Mouse (Mus musculus): ENCODE measurements around the gene Dtnbp1. TPM values are rescaled to one million over a fixed set of nuclear protein-coding genes. Genes with fewer than 3 reads are reported as not detected.

Dtnbp1 gene
- polyA plus RNA-seq, 1 experiment from 2014 or later: 133 TPM

GRCm38 (mm10) chr13:44943618-44944017 lies 58.3 kb downstream of the Dtnbp1 start:
- WGBS: 66% methylated on average over 2 of the region's 2 CpGs
- peaks cover 22% of the 10 kb centered on the region for H3K4me1 ChIP-seq (ENCODE audit: control insufficient read depth, insufficient read depth, low read depth, low read length)

GRCm38 (mm10) chr13:44939326-44940035 lies 62.5 kb downstream of the Dtnbp1 start:
- Histone ChIP-seq H3K4me1 (ENCODE audit: control insufficient read depth, insufficient read depth, low read depth, low read length) (peaks cover 8% of the 10 kb centered on the region), H3K27ac (ENCODE audit: low read depth, low read length) (no peak overlapping the region), H3K9ac (ENCODE audit: low read depth, low read length) (no peak overlapping the region), H3K4me3 (ENCODE audit: low read length) (no peak overlapping the region), H3K4me2 (ENCODE audit: low read length) (no peak overlapping the region), H3K27me3 (replicated peaks; ENCODE audit: control insufficient read depth, insufficient read depth, low read length) (no peaks in the 10 kb centered on the region), H3K36me3 (ENCODE audit: control insufficient read depth, insufficient read depth, low read length) (no peaks in the 10 kb centered on the region), H3K9me3 (ENCODE audit: control insufficient read depth, low read length) (no peaks in the 10 kb centered on the region)
- 74% methylated on average over 8 of the region's 8 CpGs for WGBS
- ATAC-seq: no peak

More at GRCm38 (mm10) chr13:44943618-44944017, 58.3 kb downstream of the Dtnbp1 start:
- no peak overlapping the region for H3K4me3 ChIP-seq (ENCODE audit: low read length)
- ATAC-seq: no peak
- H3K4me2 ChIP-seq (ENCODE audit: low read length): no peak overlapping the region
- H3K27ac ChIP-seq (ENCODE audit: low read depth, low read length): no peak overlapping the region
- H3K36me3 ChIP-seq (ENCODE audit: control insufficient read depth, insufficient read depth, low read length): no peaks in the 10 kb centered on the region
- no peaks in the 10 kb centered on the region for H3K27me3 ChIP-seq (replicated peaks; ENCODE audit: control insufficient read depth, insufficient read depth, low read length)
- no peaks in the 10 kb centered on the region for H3K9me3 ChIP-seq (ENCODE audit: control insufficient read depth, low read length)
- H3K9ac ChIP-seq (ENCODE audit: low read depth, low read length): no peak overlapping the region

- ATAC-seq: no peak
- Histone ChIP-seq H3K4me3 (ENCODE audit: low read length) (no peak overlapping the region), H3K9ac (ENCODE audit: low read depth, low read length) (no peak overlapping the region), H3K27ac (ENCODE audit: low read depth, low read length) (no peak overlapping the region), H3K27me3 (replicated peaks; ENCODE audit: control insufficient read depth, insufficient read depth, low read length) (no peaks in the 10 kb centered on the region), H3K4me2 (ENCODE audit: low read length) (no peak overlapping the region), H3K4me1 (ENCODE audit: control insufficient read depth, insufficient read depth, low read depth, low read length) (peaks cover 17% of the 10 kb centered on the region), H3K36me3 (ENCODE audit: control insufficient read depth, insufficient read depth, low read length) (no peaks in the 10 kb centered on the region), H3K9me3 (ENCODE audit: control insufficient read depth, low read length) (no peaks in the 10 kb centered on the region)
- 93% methylated on average over 3 of the region's 3 CpGs for WGBS
Observed at GRCm38 (mm10) chr13:44937681-44938080, 64.3 kb downstream of the Dtnbp1 start.

GRCm38 (mm10) chr13:44933575-44933974 lies 68.4 kb downstream of the Dtnbp1 start:
- no peaks in the 10 kb centered on the region for H3K27me3 ChIP-seq (replicated peaks; ENCODE audit: control insufficient read depth, insufficient read depth, low read length)
- no peaks in the 10 kb centered on the region for H3K36me3 ChIP-seq (ENCODE audit: control insufficient read depth, insufficient read depth, low read length)
- no peak overlapping the region for H3K9ac ChIP-seq (ENCODE audit: low read depth, low read length)
- H3K9me3 ChIP-seq (ENCODE audit: control insufficient read depth, low read length): no peaks in the 10 kb centered on the region
- 0 out of 2 replicates have a peak, but pooled peaks have one; percentile 18 for ATAC-seq
- H3K4me1 ChIP-seq (ENCODE audit: control insufficient read depth, insufficient read depth, low read depth, low read length): peaks cover 18% of the 10 kb centered on the region
- H3K4me2 ChIP-seq (ENCODE audit: low read length): no peak overlapping the region
- no peak overlapping the region for H3K4me3 ChIP-seq (ENCODE audit: low read length)
- H3K27ac ChIP-seq (ENCODE audit: low read depth, low read length): no peak overlapping the region
- 32% methylated on average over 7 of the region's 7 CpGs for WGBS

- Histone ChIP-seq H3K4me1 (ENCODE audit: control insufficient read depth, insufficient read depth, low read depth, low read length) (peaks cover 18% of the 10 kb centered on the region), H3K36me3 (ENCODE audit: control insufficient read depth, insufficient read depth, low read length) (no peaks in the 10 kb centered on the region), H3K9ac (ENCODE audit: low read depth, low read length) (no peak overlapping the region), H3K9me3 (ENCODE audit: control insufficient read depth, low read length) (no peaks in the 10 kb centered on the region), H3K4me3 (ENCODE audit: low read length) (no peak overlapping the region), H3K4me2 (ENCODE audit: low read length) (no peak overlapping the region), H3K27me3 (replicated peaks; ENCODE audit: control insufficient read depth, insufficient read depth, low read length) (no peaks in the 10 kb centered on the region), H3K27ac (ENCODE audit: low read depth, low read length) (no peak overlapping the region)
- peak; percentile 49; the same call in 1 of the 2 replicates for ATAC-seq
- WGBS: 58% methylated on average over 18 of the region's 18 CpGs
Observed at GRCm38 (mm10) chr13:44932307-44933264, 69.4 kb downstream of the Dtnbp1 start.

- 95% methylated on average over 2 of the region's 2 CpGs for WGBS
- no peaks in the 10 kb centered on the region for H3K9me3 ChIP-seq (ENCODE audit: control insufficient read depth, low read length)
- ATAC-seq: no peak
- H3K27ac ChIP-seq (ENCODE audit: low read depth, low read length): no peak overlapping the region
- no peak overlapping the region for H3K9ac ChIP-seq (ENCODE audit: low read depth, low read length)
- H3K36me3 ChIP-seq (ENCODE audit: control insufficient read depth, insufficient read depth, low read length): peaks cover 18% of the 10 kb centered on the region
- no peaks in the 10 kb centered on the region; the same call in 1 of the 2 replicates for H3K4me1 ChIP-seq (ENCODE audit: control insufficient read depth, insufficient read depth, low read depth, low read length)
- no peak overlapping the region for H3K4me2 ChIP-seq (ENCODE audit: low read length)
- no peak overlapping the region for H3K4me3 ChIP-seq (ENCODE audit: low read length)
- no peaks in the 10 kb centered on the region for H3K27me3 ChIP-seq (replicated peaks; ENCODE audit: control insufficient read depth, insufficient read depth, low read length)
Observed at GRCm38 (mm10) chr13:44926311-44926710, 75.6 kb downstream of the Dtnbp1 start.

- ATAC-seq: no peak
- Histone ChIP-seq H3K27ac (ENCODE audit: low read depth, low read length) (no peak overlapping the region), H3K4me2 (ENCODE audit: low read length) (no peak overlapping the region), H3K9me3 (ENCODE audit: control insufficient read depth, low read length) (no peaks in the 10 kb centered on the region), H3K9ac (ENCODE audit: low read depth, low read length) (no peak overlapping the region), H3K4me1 (ENCODE audit: control insufficient read depth, insufficient read depth, low read depth, low read length) (no peaks in the 10 kb centered on the region; the same call in 1 of the 2 replicates), H3K4me3 (ENCODE audit: low read length) (no peak overlapping the region), H3K27me3 (replicated peaks; ENCODE audit: control insufficient read depth, insufficient read depth, low read length) (no peaks in the 10 kb centered on the region), H3K36me3 (ENCODE audit: control insufficient read depth, insufficient read depth, low read length) (peaks cover 18% of the 10 kb centered on the region)
- WGBS: 84% methylated on average over 2 of the region's 2 CpGs
Observed at GRCm38 (mm10) chr13:44925173-44925572, 76.8 kb downstream of the Dtnbp1 start.

- Histone ChIP-seq H3K27me3 (replicated peaks; ENCODE audit: control insufficient read depth, insufficient read depth, low read length) (no peaks in the 10 kb centered on the region), H3K9me3 (ENCODE audit: control insufficient read depth, low read length) (no peaks in the 10 kb centered on the region), H3K4me3 (ENCODE audit: low read length) (no peak overlapping the region), H3K36me3 (ENCODE audit: control insufficient read depth, insufficient read depth, low read length) (peaks cover 23% of the 10 kb centered on the region), H3K9ac (ENCODE audit: low read depth, low read length) (no peak overlapping the region), H3K4me1 (ENCODE audit: control insufficient read depth, insufficient read depth, low read depth, low read length) (no peaks in the 10 kb centered on the region; the same call in 1 of the 2 replicates), H3K27ac (ENCODE audit: low read depth, low read length) (no peak overlapping the region), H3K4me2 (ENCODE audit: low read length) (no peak overlapping the region)
- WGBS: 88% methylated on average over 3 of the region's 3 CpGs
- ATAC-seq: no peak
Observed at GRCm38 (mm10) chr13:44924042-44924441, 77.9 kb downstream of the Dtnbp1 start.

GRCm38 (mm10) chr13:44921721-44922120 lies 80.2 kb downstream of the Dtnbp1 start:
- Histone ChIP-seq H3K9me3 (ENCODE audit: control insufficient read depth, low read length) (no peaks in the 10 kb centered on the region), H3K4me1 (ENCODE audit: control insufficient read depth, insufficient read depth, low read depth, low read length) (no peaks in the 10 kb centered on the region; the same call in 1 of the 2 replicates), H3K36me3 (ENCODE audit: control insufficient read depth, insufficient read depth, low read length) (peaks cover 35% of the 10 kb centered on the region), H3K4me2 (ENCODE audit: low read length) (no peak overlapping the region), H3K27ac (ENCODE audit: low read depth, low read length) (no peak overlapping the region), H3K4me3 (ENCODE audit: low read length) (no peak overlapping the region), H3K27me3 (replicated peaks; ENCODE audit: control insufficient read depth, insufficient read depth, low read length) (no peaks in the 10 kb centered on the region), H3K9ac (ENCODE audit: low read depth, low read length) (no peak overlapping the region)
- ATAC-seq: no peak
- 94% methylated on average over 5 of the region's 5 CpGs for WGBS
